Mouse (Mus musculus) thymus, postnatal 36 days (tissue): ENCODE measurements around the gene Shb.

Experiments used
- DNase-seq, 2 experiments: peaks; one replicate each; pipeline ENCODE4 v3.0.0; 2022; ENCODE audit warnings: mixed read lengths in 2 of 2

Gene Shb

DNA sequence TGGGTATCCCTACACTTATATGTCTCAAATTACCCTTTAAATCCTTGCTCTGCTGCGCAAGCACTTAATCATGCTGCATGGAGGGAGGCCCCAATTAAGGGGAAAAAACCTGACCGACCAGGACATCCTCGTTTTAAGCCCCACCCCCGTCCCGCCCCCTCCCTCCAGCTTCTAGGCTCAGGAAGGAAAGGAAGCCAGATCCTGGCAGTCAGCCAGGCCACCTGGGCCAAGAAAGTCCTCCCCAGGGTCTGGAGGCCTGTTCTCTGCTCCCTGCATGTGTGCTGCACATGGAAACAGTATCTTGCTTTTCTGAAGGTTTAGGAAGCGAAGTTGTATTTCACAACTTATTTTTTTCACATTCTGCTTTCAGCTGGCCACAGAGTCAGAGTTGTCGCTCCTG, at the start of gene Shb:
Gene Shb (minus strand): TSS at position 96 of the 400 bp plus-strand sequence.
- DNase-seq, result peak; percentile 50 to 70

- no peak for DNase-seq
These were observed 48.8 kb upstream of the Shb start for GRCm38 (mm10) chr4:45581095-45581494.

- DNase-seq, result no peak
These were observed 46.5 kb upstream of the Shb start for GRCm38 (mm10) chr4:45578554-45579370.

- no peak for DNase-seq
These were observed 45.4 kb upstream of the Shb start for GRCm38 (mm10) chr4:45577631-45578030.

- DNase-seq, result no peak
These were observed 42.4 kb upstream of the Shb start for GRCm38 (mm10) chr4:45574614-45575169.

DNA sequence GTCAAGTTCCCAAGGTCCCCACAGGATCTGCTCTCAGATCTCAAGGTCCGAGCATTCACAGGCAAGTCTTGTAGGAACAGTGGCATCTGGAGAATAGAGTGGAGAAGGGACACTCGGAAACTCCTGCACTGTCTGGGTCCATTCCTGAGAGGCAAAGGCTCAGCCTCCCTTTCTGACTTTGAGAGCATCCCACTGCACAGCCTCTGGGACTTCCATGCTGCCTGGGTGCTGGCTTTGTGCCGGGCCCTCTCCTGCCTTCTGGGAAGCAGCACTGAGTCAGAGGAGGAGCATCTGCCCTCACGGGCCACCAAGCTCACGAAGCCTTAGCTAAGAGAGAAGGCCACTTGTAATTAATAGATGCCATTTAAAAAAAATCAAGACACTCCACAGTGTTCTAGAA, 37.3 kb upstream of the Shb start:
- no peak for DNase-seq

DNA sequence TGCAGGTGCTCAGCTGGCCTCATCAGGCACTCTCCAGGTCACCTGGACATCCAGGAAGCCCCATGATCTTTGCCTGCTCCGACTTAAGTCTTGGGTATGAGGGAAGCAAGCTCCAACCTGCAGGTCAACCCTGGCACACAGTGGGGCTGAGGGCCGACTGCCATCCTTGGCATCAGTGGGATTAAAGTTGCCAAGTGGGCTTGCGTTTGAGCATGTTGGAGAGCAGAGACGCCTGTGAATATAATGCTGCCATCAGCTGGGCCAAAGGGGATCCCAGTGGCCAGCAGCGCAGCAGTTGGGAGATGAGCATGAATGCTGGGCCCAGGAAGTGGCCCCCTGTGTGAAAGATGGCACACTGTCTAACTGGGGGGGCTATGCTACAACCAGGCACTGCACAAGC, 25.9 kb upstream of the Shb start:
- DNase-seq, result no peak

DNA sequence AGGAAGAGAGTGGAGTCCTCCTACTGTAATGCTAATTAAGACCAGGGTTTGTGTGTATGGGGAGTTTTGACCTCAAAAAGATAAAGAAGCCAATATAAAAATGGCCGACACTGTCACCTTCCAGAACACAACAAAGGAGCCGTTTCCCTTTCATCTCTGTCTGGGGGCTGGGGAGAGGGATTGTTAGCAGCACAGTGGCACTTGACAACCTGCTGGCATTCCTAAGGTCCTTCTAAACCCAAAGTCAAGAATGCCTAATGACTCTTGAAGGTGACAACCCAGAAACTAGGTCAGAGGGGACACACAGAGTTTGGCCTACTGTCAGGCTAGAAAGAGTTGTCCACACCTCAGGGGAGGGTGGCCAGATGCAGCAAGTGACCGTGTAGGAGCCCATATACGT, 20.3 kb upstream of the Shb start:
- DNase-seq, result no peak

DNA sequence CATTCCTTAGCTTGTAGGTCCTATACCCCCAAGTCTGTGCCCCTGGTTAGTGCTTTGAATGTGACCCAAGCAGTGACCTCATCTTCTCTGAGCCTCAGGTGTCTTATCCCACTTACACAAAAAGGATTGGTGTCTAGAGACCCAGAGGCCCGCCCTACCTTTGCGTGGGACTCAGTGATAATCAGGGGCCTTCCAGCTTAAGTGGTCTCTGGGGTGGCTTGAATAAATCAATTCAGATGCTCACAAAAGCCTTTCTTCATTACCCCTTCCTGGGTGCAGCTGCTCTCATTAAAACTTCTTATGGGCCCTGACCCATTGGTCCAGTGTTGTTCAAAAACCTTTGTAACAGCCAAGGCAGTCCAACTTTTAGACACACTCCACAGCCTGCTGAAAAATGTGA, 18.7 kb upstream of the Shb start:
- DNase-seq, result no peak

- peak in 1 of 2 experiments; percentile 10 for DNase-seq
These were observed 17.2 kb upstream of the Shb start for GRCm38 (mm10) chr4:45549514-45549913.

DNA sequence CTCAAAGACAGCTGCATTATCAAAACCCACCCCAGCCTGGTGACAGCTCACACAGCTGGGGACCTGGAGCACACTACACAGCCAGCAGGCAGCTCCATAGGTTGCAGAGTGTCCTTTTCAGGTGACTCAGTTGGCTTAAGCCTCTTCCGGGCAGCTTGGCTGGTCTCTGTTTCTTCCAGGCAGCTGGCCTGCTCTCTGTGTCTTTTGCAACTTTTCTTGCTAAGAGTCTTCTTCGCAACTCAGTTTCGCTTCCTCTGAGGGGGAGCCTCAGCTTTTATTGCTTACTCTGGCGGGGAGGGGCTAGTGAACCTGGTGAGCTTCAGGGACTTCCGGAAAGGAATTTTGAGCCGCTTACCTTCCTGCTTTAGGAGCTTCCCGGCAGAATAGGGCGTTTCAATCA, 13.6 kb upstream of the Shb start:
- no peak for DNase-seq

- no peak for DNase-seq
These were observed 11.3 kb upstream of the Shb start for GRCm38 (mm10) chr4:45543481-45544051.

GRCm38 (mm10) chr4:45540151-45540933, 8.1 kb upstream of the Shb start:
- no peak for DNase-seq

DNA sequence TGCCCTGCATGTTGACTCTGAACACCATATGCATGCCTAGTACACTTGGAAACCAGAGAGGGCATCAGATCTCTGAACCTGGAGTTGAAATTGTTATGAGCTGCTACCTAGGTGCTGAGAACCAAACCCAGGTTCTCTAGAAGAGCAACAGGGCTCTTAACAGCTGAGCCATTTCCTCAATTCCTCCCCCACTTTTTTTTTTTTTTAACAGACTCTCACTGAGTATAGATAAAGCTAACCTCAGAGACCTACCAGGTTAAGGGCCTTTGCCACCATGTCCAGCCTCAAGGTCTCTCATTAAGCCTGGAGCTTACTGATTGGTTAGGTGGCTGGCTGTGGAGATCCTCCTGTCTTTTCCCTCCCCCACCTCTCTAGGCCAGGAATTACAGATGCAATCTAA, 6.9 kb upstream of the Shb start:
- DNase-seq, result no peak

GRCm38 (mm10) chr4:45533436-45533940, 1.2 kb upstream of the Shb start:
- no peak for DNase-seq

- peak; percentile 86 to 88 for DNase-seq
These were observed 1.4 kb downstream of the Shb start for GRCm38 (mm10) chr4:45530662-45531542.

- DNase-seq, result no peak
These were observed 2.2 kb downstream of the Shb start for GRCm38 (mm10) chr4:45529986-45530597.

GRCm38 (mm10) chr4:45529201-45529985, 2.9 kb downstream of the Shb start:
- peak; percentile 11 to 18 for DNase-seq

- DNase-seq, result no peak
These were observed 3.7 kb downstream of the Shb start for GRCm38 (mm10) chr4:45528355-45529198.
